Mouse (Mus musculus) cortical plate, adult 2 months (tissue): ENCODE results near the gene Atp10b. TPM values are rescaled to one million over a fixed set of nuclear protein-coding genes. Genes with fewer than 3 reads are reported as not detected.

ENCODE experiments used
- H3K27ac ChIP-seq: fragments of 200-500 bp; 2 replicates; pipeline ENCODE4 v1.5.1; 2012; ENCODE audit warnings: low read length, control low read depth, inconsistent platforms; ENCODE audit not compliant: insufficient read depth
- H3K4me1 ChIP-seq: fragments of 200-500 bp; 2 replicates; pipeline ENCODE4 v1.6.1; 2011; ENCODE audit warnings: low read length; ENCODE audit not compliant: control insufficient read depth, insufficient read depth
- H3K4me3 ChIP-seq: fragments of 200-500 bp; 2 replicates; pipeline ENCODE4 v1.5.1; 2011; ENCODE audit warnings: mild to moderate bottlenecking, low read length, control low read depth; ENCODE audit not compliant: insufficient read depth
- CTCF ChIP-seq: fragments of 200-500 bp; IDR thresholded peaks from 2 replicates; pipeline ENCODE4 v1.5.1; 2011; ENCODE audit warnings: mild to moderate bottlenecking, control low read depth, low read length; ENCODE audit not compliant: insufficient read depth; ENCODE audit errors: extremely low read depth
- POLR2A ChIP-seq: fragments of 200-500 bp; IDR thresholded peaks from 2 replicates; pipeline ENCODE4 v1.6.1; 2011; ENCODE audit warnings: mild to moderate bottlenecking, low read length, control low read depth; ENCODE audit not compliant: insufficient read depth; ENCODE audit errors: extremely low read depth
- polyA plus RNA-seq: library from polyadenylated mRNA; depleted of rRNA; stranded (reverse); fragments of >200 nt; gene quantifications from 2 replicates; pipeline ENCODE4 v1.2.3, GENCODE M21; 2012

Atp10b gene
- polyA plus RNA-seq, 1 experiment, result 1.2 TPM

DNA sequence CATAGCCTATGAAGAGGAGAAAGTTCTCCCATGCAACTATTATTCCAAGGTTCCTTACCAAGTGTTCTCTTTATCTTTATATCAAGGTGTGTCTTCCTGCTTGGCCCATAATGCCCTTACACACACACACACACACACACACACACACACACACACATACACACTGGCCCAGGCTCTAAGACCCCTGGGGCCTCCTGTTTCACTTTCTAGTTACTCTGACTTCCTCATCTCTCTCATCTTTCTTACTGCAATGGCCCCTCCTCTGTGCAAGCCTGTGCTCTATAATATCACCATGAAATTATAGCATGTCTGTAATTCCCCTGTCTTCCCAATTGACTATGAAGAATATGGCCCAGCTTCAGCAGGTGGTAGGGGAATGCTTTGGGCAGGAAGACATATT is 49.7 kb downstream of the Atp10b start:
- Histone ChIP-seq H3K27ac (no peak overlapping the region), H3K4me1 (no peaks in the 10 kb centered on the region), H3K4me3 (no peak overlapping the region)
- TF ChIP-seq POLR2A, result no peak
- TF ChIP-seq CTCF, result no peak

DNA sequence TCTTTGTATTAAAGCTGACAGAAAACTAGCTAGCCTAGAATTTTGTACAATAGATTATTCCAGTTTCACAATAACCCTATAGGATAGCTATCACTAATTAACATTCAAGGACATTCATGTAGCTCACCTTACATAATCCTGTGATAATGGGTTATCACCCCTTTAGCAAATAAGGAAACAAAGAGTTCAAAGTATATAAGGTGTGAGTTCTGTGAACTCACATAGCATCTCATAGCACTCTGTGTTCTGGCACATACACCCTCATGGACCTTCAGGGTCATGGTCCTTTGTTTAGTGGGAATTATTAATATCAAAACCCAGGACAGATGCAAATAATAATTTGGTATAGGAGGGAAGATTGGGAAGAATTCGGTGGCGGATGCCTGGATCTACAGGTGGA is 50.4 kb downstream of the Atp10b start:
- no peak for TF ChIP-seq POLR2A
- no peak for TF ChIP-seq CTCF
- Histone ChIP-seq H3K4me3 (no peak overlapping the region), H3K27ac (no peak overlapping the region), H3K4me1 (no peaks in the 10 kb centered on the region)

DNA sequence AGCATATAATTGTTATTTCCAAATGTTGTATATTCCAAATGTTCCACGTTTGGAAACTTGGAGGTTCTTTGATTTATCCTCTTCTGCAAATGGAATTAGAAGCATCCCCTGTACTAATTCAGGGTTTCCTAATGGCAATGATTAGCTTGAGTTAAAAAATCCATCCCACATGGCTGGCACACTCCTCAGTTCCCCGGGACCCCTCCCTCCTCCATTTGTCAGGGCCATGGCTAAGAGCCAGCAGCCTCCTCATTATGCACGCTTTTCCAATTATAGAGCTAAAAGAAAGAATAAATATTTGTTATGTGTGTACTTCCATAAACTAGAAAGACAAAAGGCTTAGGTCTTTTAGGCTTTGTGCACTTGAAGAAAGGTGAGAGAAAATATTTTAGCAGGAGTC is 53.9 kb downstream of the Atp10b start:
- Histone ChIP-seq H3K4me3 (no peak overlapping the region), H3K4me1 (no peaks in the 10 kb centered on the region), H3K27ac (no peak overlapping the region)
- TF ChIP-seq CTCF, result no peak
- TF ChIP-seq POLR2A, result no peak

DNA sequence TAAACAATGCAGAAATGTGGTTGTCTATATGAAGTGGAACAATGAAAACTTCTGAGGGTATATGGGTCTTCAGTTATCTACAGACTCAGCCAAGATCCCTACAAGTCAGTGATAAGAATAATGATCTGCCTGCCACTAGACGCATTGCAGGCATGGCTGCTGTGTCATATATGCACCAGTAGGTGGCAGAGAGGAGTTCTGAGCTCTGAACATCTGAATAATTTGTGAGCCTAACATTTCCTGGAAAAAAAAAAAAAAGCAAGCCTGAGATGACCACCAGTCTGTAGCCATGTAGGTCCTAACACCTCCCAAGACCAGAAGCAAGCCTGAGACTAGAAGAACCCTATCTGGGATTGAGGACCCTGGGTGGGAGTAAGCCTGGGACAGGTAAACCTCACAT is 63.5 kb downstream of the Atp10b start:
- H3K4me3 ChIP-seq, result no peak overlapping the region
- no peak for TF ChIP-seq POLR2A
- peak; percentile 52 for TF ChIP-seq CTCF
- no peak overlapping the region for H3K27ac ChIP-seq
- no peaks in the 10 kb centered on the region for H3K4me1 ChIP-seq

DNA sequence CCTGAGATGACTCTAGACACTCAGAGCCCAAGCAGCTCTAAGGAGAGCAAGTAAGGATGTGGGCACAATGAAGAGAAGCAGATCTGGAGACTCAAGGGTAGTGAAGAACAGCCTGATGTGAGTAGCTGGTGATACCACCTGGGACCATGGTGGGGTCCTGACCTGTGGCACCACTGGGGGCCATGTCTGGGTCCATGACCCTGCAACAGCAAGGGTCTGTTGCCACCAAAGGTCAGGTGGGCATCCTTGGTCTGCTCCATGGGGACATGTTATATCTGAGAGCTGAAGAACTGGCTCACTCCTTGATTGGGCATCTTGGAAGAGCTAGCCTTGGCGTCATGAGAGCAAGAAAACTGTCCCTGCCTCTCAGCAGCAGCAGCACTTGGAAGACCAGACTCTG is 64.1 kb downstream of the Atp10b start:
- H3K27ac ChIP-seq, result no peak overlapping the region
- TF ChIP-seq POLR2A (no peak), CTCF (no peak)
- no peak overlapping the region for H3K4me3 ChIP-seq

DNA sequence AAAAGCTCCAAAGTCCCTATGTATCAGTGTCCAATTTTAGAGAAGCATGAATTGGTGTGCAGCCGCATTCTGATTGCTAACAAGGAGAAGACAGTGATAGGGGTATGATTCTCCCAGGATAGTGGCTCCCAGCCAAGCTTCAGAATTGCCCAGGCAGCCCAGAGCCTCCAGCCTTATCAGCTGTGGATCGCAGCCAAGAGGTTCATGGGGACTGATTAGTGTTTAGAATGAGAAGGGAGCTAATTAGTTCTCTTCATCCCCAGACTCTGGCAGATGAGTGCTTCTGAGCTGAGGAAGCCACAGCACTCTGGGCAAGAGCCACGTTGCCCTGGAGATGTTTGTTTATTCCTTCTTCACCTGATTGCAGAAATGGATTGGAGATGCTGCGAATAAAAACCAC is 67.3 kb downstream of the Atp10b start:
- Histone ChIP-seq H3K4me1 (no peaks in the 10 kb centered on the region), H3K27ac (no peak overlapping the region), H3K4me3 (no peak overlapping the region)
- TF ChIP-seq CTCF (no peak), POLR2A (no peak)

More for the DNA sequence above, 64.1 kb downstream of the Atp10b start:
- no peaks in the 10 kb centered on the region for H3K4me1 ChIP-seq

DNA sequence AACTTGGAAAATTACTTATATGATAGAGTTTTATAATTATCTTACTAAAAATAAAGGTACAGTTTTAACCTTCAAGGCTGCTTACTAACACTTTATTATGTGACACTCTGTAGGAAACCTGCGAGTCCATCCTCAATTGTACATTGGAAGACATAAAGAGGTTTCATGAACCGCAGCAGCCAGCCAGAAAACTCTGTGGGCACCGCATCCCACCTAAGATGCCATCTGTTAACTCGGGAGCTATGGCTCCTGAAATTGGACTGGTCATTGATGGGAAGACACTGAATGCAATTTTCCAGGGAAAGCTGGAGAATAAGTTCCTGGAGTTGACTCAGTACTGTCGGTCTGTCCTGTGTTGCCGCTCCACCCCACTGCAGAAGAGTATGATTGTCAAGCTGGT is 80.6 kb downstream of the Atp10b start:
- H3K27ac ChIP-seq, result no peak overlapping the region
- TF ChIP-seq POLR2A, result no peak
- no peak for TF ChIP-seq CTCF

DNA sequence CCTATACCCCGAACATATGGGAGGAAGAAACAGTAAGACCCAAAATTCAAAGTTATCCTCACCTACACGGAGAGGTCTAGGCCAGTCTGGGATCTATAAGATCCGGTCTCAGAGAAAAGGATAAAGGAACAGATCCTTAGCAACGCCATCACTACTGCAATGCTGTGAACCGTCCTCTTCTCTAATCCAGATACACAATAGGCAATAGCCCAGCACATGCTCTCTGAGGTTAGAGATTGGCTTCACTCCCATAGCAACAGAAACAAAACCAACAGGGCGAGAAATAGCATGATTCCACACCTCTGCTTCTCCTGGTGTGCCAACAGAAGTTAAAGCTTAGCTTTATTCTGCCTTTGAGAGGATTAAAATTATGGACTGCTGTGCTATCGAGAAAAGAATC is 82.4 kb downstream of the Atp10b start:
- Histone ChIP-seq H3K4me3 (no peak overlapping the region), H3K4me1 (no peaks in the 10 kb centered on the region), H3K27ac (no peak overlapping the region)
- no peak for TF ChIP-seq CTCF
- no peak for TF ChIP-seq POLR2A

More for the DNA sequence above, 80.6 kb downstream of the Atp10b start:
- no peak overlapping the region for H3K4me3 ChIP-seq
- no peaks in the 10 kb centered on the region for H3K4me1 ChIP-seq

DNA sequence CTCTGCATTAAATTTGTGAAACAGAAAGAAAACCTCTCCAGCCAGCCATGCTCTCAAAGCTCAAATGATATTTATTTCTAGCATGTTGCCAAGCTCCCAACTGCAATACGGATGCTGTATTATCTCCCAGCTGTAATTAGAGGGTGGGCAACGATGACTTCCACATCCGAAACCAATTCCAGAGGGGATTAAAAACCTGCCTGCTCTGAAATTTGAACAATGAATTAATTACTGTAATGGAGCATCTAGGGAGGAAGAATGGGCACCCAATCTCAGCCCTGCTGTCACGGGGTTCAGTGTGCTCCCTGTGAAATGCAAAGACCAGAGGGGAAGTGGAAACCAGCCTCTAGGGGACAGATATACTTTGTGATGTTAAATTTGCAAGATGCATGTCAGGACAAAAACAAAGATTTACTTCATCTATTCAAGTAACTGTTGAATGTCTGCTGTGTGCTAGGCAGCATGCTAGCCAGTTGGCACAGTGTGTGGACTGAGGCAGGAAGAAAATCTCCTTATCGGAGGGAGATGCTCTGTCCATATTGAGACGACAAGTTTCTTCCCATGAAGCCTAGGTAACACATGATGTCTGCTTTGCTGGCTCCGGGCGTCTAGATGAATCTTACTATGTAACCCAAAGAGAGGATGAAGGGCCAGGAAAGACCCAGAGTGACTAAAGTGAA is 86.8 kb downstream of the Atp10b start:
- Histone ChIP-seq H3K27ac (no peak overlapping the region), H3K4me1 (no peaks in the 10 kb centered on the region), H3K4me3 (no peak overlapping the region)
- TF ChIP-seq POLR2A (no peak), CTCF (no peak)

DNA sequence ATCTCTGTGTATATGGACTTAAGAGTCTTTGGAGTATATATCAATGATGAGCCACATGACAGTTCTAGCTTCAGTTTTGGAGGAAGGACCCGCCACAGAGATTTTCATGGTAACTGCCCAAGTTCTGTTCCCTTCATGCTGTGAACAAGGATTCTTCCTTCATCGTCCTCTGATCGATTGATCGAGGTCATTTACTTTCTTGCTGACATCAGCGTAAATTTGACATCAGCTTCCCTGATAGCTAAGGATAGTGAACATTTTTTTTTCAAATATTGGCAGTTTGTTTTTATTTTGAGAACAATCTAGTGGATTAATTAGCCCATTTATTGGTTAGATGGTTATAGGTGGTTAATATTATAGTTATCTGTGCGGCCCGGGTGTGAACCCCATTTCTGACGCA is 90.1 kb downstream of the Atp10b start:
- H3K4me3 ChIP-seq, result no peak overlapping the region
- H3K4me1 ChIP-seq, result no peaks in the 10 kb centered on the region
- no peak overlapping the region for H3K27ac ChIP-seq
- TF ChIP-seq POLR2A (no peak), CTCF (no peak)
